Mouse (Mus musculus): ENCODE results near the gene Fbxw8. TPM values are rescaled to one million over a fixed set of nuclear protein-coding genes. Genes with fewer than 3 reads are reported as not detected.

The Fbxw8 gene
- total RNA-seq, 1 experiment from 2014 or later: 49.7 TPM

GRCm38 (mm10) chr5:118073213-118073773 lies 82.0 kb downstream of the Fbxw8 start:
- DNase-seq: no peak

GRCm38 (mm10) chr5:118071766-118072165 lies 83.5 kb downstream of the Fbxw8 start:
- no peak for DNase-seq

- DNase-seq: peak; percentile 89
Observed at GRCm38 (mm10) chr5:118069315-118069714, 85.9 kb downstream of the Fbxw8 start.

GRCm38 (mm10) chr5:118067984-118068494 lies 87.2 kb downstream of the Fbxw8 start:
- no peak for DNase-seq

GRCm38 (mm10) chr5:118067572-118067971 lies 87.7 kb downstream of the Fbxw8 start:
- DNase-seq: peak; percentile 64

GRCm38 (mm10) chr5:118066828-118067227 lies 88.4 kb downstream of the Fbxw8 start:
- DNase-seq: peak; percentile 95

- peak; percentile 76 for DNase-seq
Observed at GRCm38 (mm10) chr5:118065516-118066255, 89.6 kb downstream of the Fbxw8 start.

- DNase-seq: no peak
Observed at GRCm38 (mm10) chr5:118064284-118064901, 90.9 kb downstream of the Fbxw8 start.

GRCm38 (mm10) chr5:118063181-118063621 lies 92.1 kb downstream of the Fbxw8 start:
- DNase-seq: peak; percentile 47

GRCm38 (mm10) chr5:118061391-118061790 lies 93.9 kb downstream of the Fbxw8 start:
- DNase-seq: no peak

- DNase-seq: no peak
Observed at GRCm38 (mm10) chr5:118059646-118060045, 95.6 kb downstream of the Fbxw8 start.

GRCm38 (mm10) chr5:118058858-118059257 lies 96.4 kb downstream of the Fbxw8 start:
- DNase-seq: no peak

GRCm38 (mm10) chr5:118057508-118058111 lies 97.7 kb downstream of the Fbxw8 start:
- no peak for DNase-seq

- DNase-seq: no peak
Observed at GRCm38 (mm10) chr5:118053205-118053604, 102.1 kb downstream of the Fbxw8 start.

GRCm38 (mm10) chr5:118051981-118052662 lies 103.1 kb downstream of the Fbxw8 start:
- DNase-seq: peak; percentile 51

GRCm38 (mm10) chr5:118050743-118051142 lies 104.5 kb downstream of the Fbxw8 start:
- DNase-seq: no peak

- no peak for DNase-seq
Observed at GRCm38 (mm10) chr5:118048928-118049327, 106.3 kb downstream of the Fbxw8 start.

GRCm38 (mm10) chr5:118048412-118048811 lies 106.9 kb downstream of the Fbxw8 start:
- DNase-seq: no peak

GRCm38 (mm10) chr5:118047091-118047757 lies 108.0 kb downstream of the Fbxw8 start:
- DNase-seq: no peak

GRCm38 (mm10) chr5:118045385-118045784 lies 109.9 kb downstream of the Fbxw8 start:
- no peak for DNase-seq

GRCm38 (mm10) chr5:118044907-118045306 lies 110.4 kb downstream of the Fbxw8 start:
- no peak for DNase-seq

GRCm38 (mm10) chr5:118043761-118044160 lies 111.5 kb downstream of the Fbxw8 start:
- DNase-seq: no peak
